Comparison of ENCODE assay signal across 7 mouse cellular contexts in genomic region chr2:91256256-91257125, GRCm38 (mm10). TPM values are rescaled to one million over a fixed set of nuclear protein-coding genes. Genes with fewer than 3 reads are reported as not detected.
DNase-seq lines count a peak whose midpoint lies in the region; ATAC-seq and TF ChIP-seq lines count a peak whose summit lies in the region.

No protein-coding gene starts in this region.

- intact Hi-C loops in heart, postnatal 25 days (cut with DNase I), result no loop called here
- intact Hi-C loops in left cerebral cortex, postnatal 25 days (cut with DNase I), result loop anchor here (2.0 kb wide), 1 partner anchor 20 kb away; the partner anchor contains the start of gene Ddb2

- under 1% methylated on average over 51 of the region's 52 CpGs for WGBS in forebrain, embryonic 14.5 days
- under 1% methylated on average over 45 of the region's 52 CpGs for WGBS in stomach, postnatal 0 days

- no peak overlapping the region; the same call in 1 of the 2 replicates for H3K27ac ChIP-seq in forebrain, embryonic 14.5 days (ENCODE audit: low read depth, low read length)
- H3K27ac ChIP-seq in stomach, postnatal 0 days (replicated peaks), result peak overlapping the region; percentile 91

- ATAC-seq in forebrain, embryonic 14.5 days, result peak; percentile 60
- peak; percentile 38 for ATAC-seq in megakaryocyte progenitor cell, adult 5-6 weeks (replicated peaks; ENCODE audit: poor library complexity)
- peak; percentile 63 for ATAC-seq in stomach, postnatal 0 days (ENCODE audit: low FRiP score, low TSS enrichment)

- 0 out of 2 replicates have a peak, but pooled peaks cover 17% of the 10 kb centered on the region for H3K27me3 ChIP-seq in forebrain, embryonic 14.5 days (replicated peaks; ENCODE audit: control insufficient read depth, insufficient read depth, low read length)
- no peaks in the 10 kb centered on the region for H3K27me3 ChIP-seq in stomach, postnatal 0 days (ENCODE audit: control insufficient read depth, insufficient read depth, low read length)

- TF ChIP-seq POLR2A in brain, embryonic 14.5 days (IDR thresholded peaks at IDR 0.05; ENCODE audit: borderline replicate concordance, extremely low read depth, insufficient read depth, insufficient read length, poor library complexity, severe bottlenecking), result no peak

- H3K9ac ChIP-seq in forebrain, embryonic 14.5 days (ENCODE audit: low read length), result peak overlapping the region; percentile 66
- H3K9ac ChIP-seq in stomach, postnatal 0 days (ENCODE audit: low read length), result peak overlapping the region; percentile 72

- H3K36me3 ChIP-seq in forebrain, embryonic 14.5 days (ENCODE audit: control insufficient read depth, insufficient read depth, low read length), result peaks cover 2% of the 10 kb centered on the region; the same call in 1 of the 2 replicates
- H3K36me3 ChIP-seq in stomach, postnatal 0 days (ENCODE audit: control insufficient read depth, insufficient read depth, low read length), result peaks cover 7% of the 10 kb centered on the region

- DNase-seq in Muller cell, postnatal 12 days (ENCODE audit: inconsistent ontology term), result peak; percentile 82
- DNase-seq in brain, embryonic 14.5 days (ENCODE audit: low read depth), result peak; percentile 69
- DNase-seq in forebrain, embryonic 14.5 days (ENCODE audit: low spot score), result peak; percentile 51
- peak; percentile 31 for DNase-seq in heart, postnatal 25 days (ENCODE audit: low spot score)
- DNase-seq in left cerebral cortex, postnatal 25 days (ENCODE audit: low spot score in 2 of 2), result peak; percentile 52 to 61
- peak; percentile 80 for DNase-seq in stomach, postnatal 0 days (ENCODE audit: low spot score)

- no peaks in the 10 kb centered on the region for H3K9me3 ChIP-seq in forebrain, embryonic 14.5 days (replicated peaks; ENCODE audit: control insufficient read depth, low read length)
- H3K9me3 ChIP-seq in stomach, postnatal 0 days (ENCODE audit: control insufficient read depth, low read length), result no peaks in the 10 kb centered on the region

- H3K4me2 ChIP-seq in forebrain, embryonic 14.5 days (ENCODE audit: low read length), result peak overlapping the region; percentile 97
- peak overlapping the region; percentile 84 for H3K4me2 ChIP-seq in stomach, postnatal 0 days (replicated peaks; ENCODE audit: low read depth)

- no peak for TF ChIP-seq CTCF in brain, embryonic 14.5 days (IDR thresholded peaks at IDR 0.05; ENCODE audit: borderline replicate concordance, extremely low read depth, insufficient read depth, insufficient read length)
- TF ChIP-seq CTCF in stomach, postnatal 0 days (IDR thresholded peaks at IDR 0.05; ENCODE audit: low read depth), result no peak; the same call in 1 of the 2 replicates

- TF ChIP-seq EP300 in stomach, postnatal 0 days (optimal IDR thresholded peaks at IDR 0.05), result no peak

- peak overlapping the region; percentile 50 for H3K4me3 ChIP-seq in forebrain, embryonic 14.5 days (ENCODE audit: low read depth, low read length)
- peak overlapping the region; percentile 72 for H3K4me3 ChIP-seq in stomach, postnatal 0 days (ENCODE audit: low read depth, low read length)

- peaks cover 18% of the 10 kb centered on the region for H3K4me1 ChIP-seq in forebrain, embryonic 14.5 days (ENCODE audit: control insufficient read depth, insufficient read depth, low read length)
- peaks cover 10% of the 10 kb centered on the region; the same call in 1 of the 2 replicates for H3K4me1 ChIP-seq in stomach, postnatal 0 days (replicated peaks; ENCODE audit: control insufficient read depth, insufficient read depth)

RNA-seq across cellular contexts. Expression of gene Pacsin3, which starts 0.7 kb away (rescaled TPM):
- polyA plus RNA-seq in brain, embryonic 14.5 days (2012; rRNA removed), result 17.0 and 20.7 TPM in 2 replicates
- 16.9 and 19.1 TPM in 2 replicates for polyA plus RNA-seq in forebrain, embryonic 14.5 days (2014; fragmentation: Nextera tagmentation; extraction: Ambion mirVana)
- total RNA-seq in heart, postnatal 25 days (2021), result 100 to 1,000 TPM; 133 to 138 TPM
- 10 to 100 TPM; 33.6 to 40.5 TPM for total RNA-seq in left cerebral cortex, postnatal 25 days (2021)
- total RNA-seq in megakaryocyte progenitor cell, adult 5-6 weeks (2015), result not detected in 2 replicates
- total RNA-seq in megakaryocyte progenitor cell, adult 5-6 weeks (2017), result not detected in 2 replicates
- polyA plus RNA-seq in stomach, postnatal 0 days (2015; fragmentation: Nextera tagmentation; extraction: Ambion mirVana), result 46.2 and 52.2 TPM in 2 replicates

RNA-seq across cellular contexts. Expression of gene Arfgap2, which starts 8.3 kb away (rescaled TPM):
- polyA plus RNA-seq in brain, embryonic 14.5 days (2012; rRNA removed), result 29.4 and 40.3 TPM in 2 replicates
- polyA plus RNA-seq in forebrain, embryonic 14.5 days (2014; fragmentation: Nextera tagmentation; extraction: Ambion mirVana), result 72.9 and 76.4 TPM in 2 replicates
- total RNA-seq in heart, postnatal 25 days (2021), result 10 to 100 TPM; 56.2 TPM
- total RNA-seq in left cerebral cortex, postnatal 25 days (2021), result 10 to 100 TPM; 71.8 to 74.1 TPM
- total RNA-seq in megakaryocyte progenitor cell, adult 5-6 weeks (2015), result 32.7 and 33.6 TPM in 2 replicates
- total RNA-seq in megakaryocyte progenitor cell, adult 5-6 weeks (2017), result 38.2 and 41.4 TPM in 2 replicates
- 46.7 and 48.1 TPM in 2 replicates for polyA plus RNA-seq in stomach, postnatal 0 days (2015; fragmentation: Nextera tagmentation; extraction: Ambion mirVana)

RNA-seq across cellular contexts. Expression of gene Ddb2, which starts 19.7 kb away (rescaled TPM):
- 25.2 and 39.5 TPM in 2 replicates for polyA plus RNA-seq in brain, embryonic 14.5 days (2012; rRNA removed)
- 9.4 and 9.9 TPM in 2 replicates for polyA plus RNA-seq in forebrain, embryonic 14.5 days (2014; fragmentation: Nextera tagmentation; extraction: Ambion mirVana)
- total RNA-seq in heart, postnatal 25 days (2021), result 1 to 10 TPM; 2.9 to 3.1 TPM
- total RNA-seq in left cerebral cortex, postnatal 25 days (2021), result 10 to 100 TPM; 10.6 to 11.9 TPM
- 11.5 and 11.8 TPM in 2 replicates for total RNA-seq in megakaryocyte progenitor cell, adult 5-6 weeks (2015)
- 7.7 and 10.6 TPM in 2 replicates for total RNA-seq in megakaryocyte progenitor cell, adult 5-6 weeks (2017)
- 11.0 and 12.5 TPM in 2 replicates for polyA plus RNA-seq in stomach, postnatal 0 days (2015; fragmentation: Nextera tagmentation; extraction: Ambion mirVana)

RNA-seq across cellular contexts. Expression of gene Acp2, which starts 53.8 kb away (rescaled TPM):
- 33.5 and 41.2 TPM in 2 replicates for polyA plus RNA-seq in brain, embryonic 14.5 days (2012; rRNA removed)
- 38.2 and 41.2 TPM in 2 replicates for polyA plus RNA-seq in forebrain, embryonic 14.5 days (2014; fragmentation: Nextera tagmentation; extraction: Ambion mirVana)
- total RNA-seq in heart, postnatal 25 days (2021), result 10 to 100 TPM; 17.6 to 22.8 TPM
- total RNA-seq in left cerebral cortex, postnatal 25 days (2021), result 10 to 100 TPM; 49.7 to 51.4 TPM
- total RNA-seq in megakaryocyte progenitor cell, adult 5-6 weeks (2015), result 15.8 and 15.9 TPM in 2 replicates
- 15.2 and 26.2 TPM in 2 replicates for total RNA-seq in megakaryocyte progenitor cell, adult 5-6 weeks (2017)
- polyA plus RNA-seq in stomach, postnatal 0 days (2015; fragmentation: Nextera tagmentation; extraction: Ambion mirVana), result 11.6 and 13.5 TPM in 2 replicates

RNA-seq across cellular contexts. Expression of gene Nr1h3, which starts 53.9 kb away (rescaled TPM):
- 3.3 and 3.9 TPM in 2 replicates for polyA plus RNA-seq in brain, embryonic 14.5 days (2012; rRNA removed)
- 2.5 and 3.0 TPM in 2 replicates for polyA plus RNA-seq in forebrain, embryonic 14.5 days (2014; fragmentation: Nextera tagmentation; extraction: Ambion mirVana)
- 10 to 100 TPM; 13.8 to 15.9 TPM for total RNA-seq in heart, postnatal 25 days (2021)
- total RNA-seq in left cerebral cortex, postnatal 25 days (2021), result 1 to 10 TPM; 2.7 to 5.7 TPM
- total RNA-seq in megakaryocyte progenitor cell, adult 5-6 weeks (2015), result 0.81 and 0.86 TPM in 2 replicates
- 0.95 TPM in 1 of 2 replicates, not detected in the other for total RNA-seq in megakaryocyte progenitor cell, adult 5-6 weeks (2017)
- 1.8 and 2.2 TPM in 2 replicates for polyA plus RNA-seq in stomach, postnatal 0 days (2015; fragmentation: Nextera tagmentation; extraction: Ambion mirVana)

Comparison
In these comparisons a context has a peak if more than half of its experiments do, and no peak if none do; other contexts are left out.
1. DNase-seq: peak in every context shown above with its lines; median percentile 82 in Muller cell, postnatal 12 days; 80 in stomach, postnatal 0 days; 69 in brain, embryonic 14.5 days; 56 in left cerebral cortex, postnatal 25 days; 51 in forebrain, embryonic 14.5 days; 31 in heart, postnatal 25 days.
2. RNA of gene Pacsin3, which starts 0.7 kb away (total RNA-seq): 133 to 138 TPM in heart, postnatal 25 days and 33.6 to 40.5 TPM in left cerebral cortex, postnatal 25 days; not detected in megakaryocyte progenitor cell, adult 5-6 weeks; every median in the first group is over 10 times any median in the second.
3. Peak in every context shown above with its lines, with median percentiles within 50 percentile points of each other: ATAC-seq.